Mouse (Mus musculus) liver, adult 2 months (tissue): ENCODE measurements around the gene Ttc3.
"Not testable (repeated sequence)": the region's sequence is repeated elsewhere in the genome, so short reads cannot be mapped to it uniquely, and the experiment has no call there.

Experiments used
- CTCF ChIP-seq: fragments of 200-500 bp; IDR thresholded peaks from 2 replicates; pipeline ENCODE4 v1.5.1; 2011; ENCODE audit warnings: low read depth, low read length, control low read depth
- POLR2A ChIP-seq: fragments of 200-500 bp; IDR thresholded peaks from 2 replicates; pipeline ENCODE4 v1.6.1; 2011; ENCODE audit warnings: low read length, control low read depth; ENCODE audit not compliant: insufficient read depth; ENCODE audit errors: extremely low read depth

DNA sequence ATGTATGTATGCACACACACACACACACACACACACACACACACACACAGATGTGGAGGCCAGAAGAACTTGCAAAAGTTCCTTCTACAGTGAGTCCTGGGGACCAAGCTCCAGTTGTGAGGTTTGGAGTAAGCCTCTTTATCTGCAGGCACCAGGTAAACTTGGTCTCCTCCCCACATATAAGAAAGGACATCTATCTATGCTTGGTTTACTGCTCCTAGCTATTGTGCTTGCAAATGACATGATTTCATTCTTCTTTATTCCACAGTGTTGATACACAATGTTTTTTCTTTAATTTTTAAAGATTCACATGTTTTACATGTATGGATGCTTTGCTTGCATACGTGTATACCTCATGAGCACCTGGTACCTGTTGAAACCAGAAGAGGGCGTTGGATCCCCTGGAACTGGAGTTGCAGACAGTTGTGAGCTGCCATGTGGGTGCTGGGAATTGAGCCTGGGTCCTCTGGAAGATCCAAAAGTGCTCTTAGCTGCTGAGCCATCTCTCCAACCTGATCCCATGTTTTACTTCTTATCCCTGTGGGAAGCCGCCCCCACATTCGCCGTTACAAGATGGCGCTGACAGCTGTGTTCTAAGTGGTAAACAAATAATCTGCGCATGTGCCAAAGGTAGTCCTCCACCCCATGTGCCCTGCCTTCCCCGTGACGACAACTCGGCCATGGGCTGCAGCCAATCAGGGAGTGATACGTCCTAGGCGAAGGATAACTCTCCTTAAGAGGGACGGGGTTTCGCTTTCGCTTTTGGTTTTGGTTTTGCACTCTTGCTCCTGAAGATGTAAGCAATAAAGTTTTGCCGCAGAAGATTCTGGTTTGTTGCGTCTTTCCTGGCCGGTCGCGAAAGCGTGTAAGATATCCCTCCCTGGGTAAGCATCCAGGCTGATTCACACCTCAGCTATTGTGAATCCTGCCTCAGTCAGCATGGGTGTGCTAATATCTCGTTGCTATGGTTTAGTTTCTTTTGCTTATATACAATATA, 31.0 kb upstream of the Ttc3 start:
- TF ChIP-seq CTCF, POLR2A: not testable (repeated sequence)
